Mouse (Mus musculus): ENCODE results near the gene Gm49661. TPM values are rescaled to one million over a fixed set of nuclear protein-coding genes. Genes with fewer than 3 reads are reported as not detected.

Gene Gm49661
- not detected in 2 replicates for polyA plus RNA-seq (2011; ENCODE audit: insufficient read depth, insufficient read length, low replicate concordance, missing spikeins)

DNA sequence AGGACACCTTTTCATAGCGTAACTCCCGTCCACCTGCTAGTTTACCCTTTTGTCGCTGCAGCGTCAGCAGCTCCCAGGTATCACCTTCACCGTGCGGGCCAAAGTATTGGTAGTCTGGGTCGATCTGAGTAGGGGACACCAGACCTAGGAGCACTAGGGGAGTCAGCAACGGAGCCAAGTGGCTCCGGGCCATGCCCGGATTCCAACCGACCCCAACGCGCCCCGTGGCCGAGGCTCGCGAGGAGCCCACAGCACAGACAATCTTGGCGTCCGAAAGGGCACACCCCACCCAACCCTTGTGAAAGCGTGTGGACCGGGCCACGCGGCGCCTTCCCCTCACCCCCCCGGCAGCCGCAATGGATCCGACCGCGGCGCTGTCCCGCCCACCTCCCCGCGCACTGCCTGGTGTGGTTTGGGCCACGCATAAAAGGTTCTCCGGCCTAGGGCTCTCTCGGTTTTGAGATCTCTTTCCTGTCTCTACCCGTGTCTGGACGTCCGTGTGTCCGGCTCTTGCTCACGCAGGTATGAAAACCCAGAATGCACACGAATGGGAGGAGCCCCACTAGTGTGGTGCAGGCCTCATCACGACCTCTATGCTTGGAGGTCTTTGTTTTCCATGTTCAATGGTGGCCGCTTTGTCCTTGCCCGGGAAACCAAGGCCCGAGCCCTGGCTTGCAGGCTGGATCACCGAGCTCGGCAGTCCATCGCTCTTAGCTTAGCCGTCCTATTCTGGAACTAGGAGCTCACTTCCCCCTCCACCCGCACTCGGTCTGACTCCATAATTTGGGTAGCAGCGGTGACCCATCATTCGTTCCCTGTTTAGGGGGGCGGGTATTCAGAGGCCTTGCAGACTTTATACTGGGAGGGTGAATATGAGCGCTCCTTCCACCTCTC is at the start of gene Gm49661, which contains the start of the genes Prdx2 and Rnaseh2a:
Gene Gm49661 (minus strand): TSS at position 193 of the 894 bp plus-strand sequence.
Gene Prdx2 (plus strand): TSS at position 347 of the 894 bp plus-strand sequence.
Gene Rnaseh2a (minus strand): TSS at position 527 of the 894 bp plus-strand sequence.
- Histone ChIP-seq H3K4me3 (replicated peaks; ENCODE audit: control insufficient read depth, low read depth, low read length) (peak within 1 kb of the TSS; percentile 80), H3K27ac (ENCODE audit: control insufficient read depth, insufficient read depth, low read depth, low read length, poor library complexity) (peak within 1 kb of the TSS; percentile 86), H3K4me1 (ENCODE audit: control insufficient read depth, insufficient read depth, low read length) (peaks cover 12% of the 10 kb centered on the region)
- peak; percentile 61; the same call in 1 of the 2 replicates for TF ChIP-seq POLR2A (IDR thresholded peaks at IDR 0.05; ENCODE audit: borderline replicate concordance, control insufficient read depth, low read depth, low read length)
- 0 out of 2 replicates have a peak, but pooled peaks have one; percentile 6 for TF ChIP-seq CTCF (IDR thresholded peaks at IDR 0.05; ENCODE audit: control insufficient read depth, insufficient read depth, low read length)
- under 1% methylated on average over 56 of the region's 56 CpGs for WGBS

- WGBS = 80% methylated on average over 5 of the region's 5 CpGs
- Histone ChIP-seq H3K4me1 (ENCODE audit: control insufficient read depth, insufficient read depth, low read length) (no peaks in the 10 kb centered on the region), H3K27ac (ENCODE audit: control insufficient read depth, insufficient read depth, low read depth, low read length, poor library complexity) (no peak overlapping the region), H3K4me3 (replicated peaks; ENCODE audit: control insufficient read depth, low read depth, low read length) (no peak overlapping the region)
- TF ChIP-seq CTCF (IDR thresholded peaks at IDR 0.05; ENCODE audit: control insufficient read depth, insufficient read depth, low read length) (no peak), POLR2A (IDR thresholded peaks at IDR 0.05; ENCODE audit: borderline replicate concordance, control insufficient read depth, low read depth, low read length) (no peak)
These were observed 48.0 kb upstream of the Gm49661 start for GRCm38 (mm10) chr8:85017209-85017608.

GRCm38 (mm10) chr8:85016724-85017123 is 47.5 kb upstream of the Gm49661 start:
- no peaks in the 10 kb centered on the region for H3K4me1 ChIP-seq (ENCODE audit: control insufficient read depth, insufficient read depth, low read length)
- no peak overlapping the region for H3K4me3 ChIP-seq (replicated peaks; ENCODE audit: control insufficient read depth, low read depth, low read length)
- no peak overlapping the region for H3K27ac ChIP-seq (ENCODE audit: control insufficient read depth, insufficient read depth, low read depth, low read length, poor library complexity)
- WGBS = 73% methylated on average over 10 of the region's 10 CpGs
- TF ChIP-seq CTCF (IDR thresholded peaks at IDR 0.05; ENCODE audit: control insufficient read depth, insufficient read depth, low read length) = no peak
- no peak for TF ChIP-seq POLR2A (IDR thresholded peaks at IDR 0.05; ENCODE audit: borderline replicate concordance, control insufficient read depth, low read depth, low read length)

GRCm38 (mm10) chr8:85014431-85014830 is 45.2 kb upstream of the Gm49661 start, which contains the start of gene Best2:
Best2 (minus strand) TSS chr8:85014531.
- no peak for TF ChIP-seq POLR2A (IDR thresholded peaks at IDR 0.05; ENCODE audit: borderline replicate concordance, control insufficient read depth, low read depth, low read length)
- TF ChIP-seq CTCF (IDR thresholded peaks at IDR 0.05; ENCODE audit: control insufficient read depth, insufficient read depth, low read length) = no peak
- no peak within 1 kb of the TSS for H3K4me3 ChIP-seq (replicated peaks; ENCODE audit: control insufficient read depth, low read depth, low read length)
- H3K27ac ChIP-seq (ENCODE audit: control insufficient read depth, insufficient read depth, low read depth, low read length, poor library complexity) = no peak within 1 kb of the TSS
- WGBS = 49% methylated on average over 2 of the region's 2 CpGs
- no peaks in the 10 kb centered on the region for H3K4me1 ChIP-seq (ENCODE audit: control insufficient read depth, insufficient read depth, low read length)

DNA sequence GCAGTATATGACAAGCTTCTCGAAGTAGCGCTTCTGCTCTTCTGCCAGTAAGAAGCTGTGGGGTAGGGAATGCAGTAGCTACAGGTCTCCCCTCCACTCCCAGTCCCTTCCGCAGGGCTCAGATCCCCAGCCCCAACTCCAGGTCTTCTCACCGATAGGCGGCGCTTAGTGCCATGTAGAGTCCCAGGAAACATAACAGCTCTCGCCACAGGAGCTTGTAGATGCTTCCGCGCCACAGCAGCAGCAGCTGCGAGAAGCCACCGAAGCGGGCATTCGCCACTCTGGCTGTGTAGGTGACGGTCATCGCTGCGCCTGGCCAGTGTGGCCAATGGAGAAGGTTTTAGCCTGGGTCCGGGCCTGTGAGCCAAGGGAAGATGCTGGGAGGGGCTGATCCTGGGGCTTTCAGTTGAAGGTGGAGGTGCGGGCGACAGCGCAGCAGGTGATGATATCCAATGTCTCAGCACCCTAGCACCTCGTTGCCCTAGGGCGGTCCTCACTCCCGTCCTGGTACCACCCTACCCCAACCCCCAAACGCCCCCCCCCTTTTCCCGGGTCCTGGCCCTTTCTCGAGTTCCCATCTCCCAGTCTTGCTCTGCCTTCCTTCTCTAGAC is 44.1 kb upstream of the Gm49661 start:
- TF ChIP-seq CTCF (IDR thresholded peaks at IDR 0.05; ENCODE audit: control insufficient read depth, insufficient read depth, low read length) (peak; percentile 65), POLR2A (IDR thresholded peaks at IDR 0.05; ENCODE audit: borderline replicate concordance, control insufficient read depth, low read depth, low read length) (no peak)
- H3K4me3 ChIP-seq (replicated peaks; ENCODE audit: control insufficient read depth, low read depth, low read length) = no peak overlapping the region
- H3K4me1 ChIP-seq (ENCODE audit: control insufficient read depth, insufficient read depth, low read length) = no peaks in the 10 kb centered on the region

DNA sequence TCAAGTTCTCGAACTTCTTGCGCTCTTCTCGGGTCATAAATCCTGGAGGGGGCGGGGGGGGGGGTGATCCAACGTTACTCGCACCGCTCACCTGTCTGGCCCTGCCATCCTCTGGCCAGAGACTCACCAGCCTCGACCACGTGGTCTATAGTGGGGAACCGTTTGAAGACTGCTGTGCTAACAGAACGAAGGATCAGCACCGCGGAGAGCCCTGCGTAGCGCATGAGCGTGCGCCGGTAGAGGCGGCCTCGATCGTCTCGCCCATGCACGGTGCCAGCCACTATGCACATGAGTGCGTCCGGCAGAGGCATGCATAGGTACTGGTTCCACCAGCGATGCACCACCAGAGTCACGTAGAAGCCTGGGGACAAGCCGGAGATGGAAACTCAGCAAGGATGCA is 42.0 kb upstream of the Gm49661 start:
- no peak overlapping the region for H3K27ac ChIP-seq (ENCODE audit: control insufficient read depth, insufficient read depth, low read depth, low read length, poor library complexity)
- 12% methylated on average over 28 of the region's 28 CpGs for WGBS
- no peak overlapping the region for H3K4me3 ChIP-seq (replicated peaks; ENCODE audit: control insufficient read depth, low read depth, low read length)
- H3K4me1 ChIP-seq (ENCODE audit: control insufficient read depth, insufficient read depth, low read length) = no peaks in the 10 kb centered on the region; the same call in 1 of the 2 replicates
- TF ChIP-seq CTCF (IDR thresholded peaks at IDR 0.05; ENCODE audit: control insufficient read depth, insufficient read depth, low read length) (no peak), POLR2A (IDR thresholded peaks at IDR 0.05; ENCODE audit: borderline replicate concordance, control insufficient read depth, low read depth, low read length) (no peak)

More for the DNA sequence above, 44.1 kb upstream of the Gm49661 start:
- no peak overlapping the region for H3K27ac ChIP-seq (ENCODE audit: control insufficient read depth, insufficient read depth, low read depth, low read length, poor library complexity)
- 6% methylated on average over 26 of the region's 26 CpGs for WGBS

DNA sequence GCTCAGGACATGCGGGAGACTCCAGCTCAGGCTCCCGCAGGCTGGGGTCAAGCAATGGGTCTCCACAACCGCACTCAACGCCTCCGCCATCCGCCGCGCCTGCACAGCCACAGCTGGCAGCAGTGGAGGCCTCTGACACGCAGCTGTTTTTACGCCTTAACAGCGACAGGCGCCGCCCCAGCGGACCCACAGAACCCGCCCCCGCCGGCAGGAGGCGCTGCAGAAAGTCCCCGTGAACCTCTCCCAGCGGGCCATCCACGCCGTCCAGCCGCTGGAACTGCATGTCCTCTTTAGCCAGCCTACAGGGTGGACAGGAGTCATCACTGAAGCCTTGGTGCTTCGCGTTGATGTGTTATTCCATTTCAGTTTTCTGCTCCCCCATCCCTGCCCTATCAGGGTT is 38.5 kb upstream of the Gm49661 start:
- TF ChIP-seq CTCF (IDR thresholded peaks at IDR 0.05; ENCODE audit: control insufficient read depth, insufficient read depth, low read length) (peak; percentile 48; the same call in 1 of the 2 replicates), POLR2A (IDR thresholded peaks at IDR 0.05; ENCODE audit: borderline replicate concordance, control insufficient read depth, low read depth, low read length) (no peak)
- WGBS = 34% methylated on average over 25 of the region's 25 CpGs
- no peak overlapping the region; the same call in 1 of the 2 replicates for H3K27ac ChIP-seq (ENCODE audit: control insufficient read depth, insufficient read depth, low read depth, low read length, poor library complexity)
- no peak overlapping the region for H3K4me3 ChIP-seq (replicated peaks; ENCODE audit: control insufficient read depth, low read depth, low read length)
- no peaks in the 10 kb centered on the region; the same call in 1 of the 2 replicates for H3K4me1 ChIP-seq (ENCODE audit: control insufficient read depth, insufficient read depth, low read length)
